Mouse (Mus musculus): Measurements from ENCODE around the gene Copg2.
"Not testable (repeated sequence)": the region's sequence is repeated elsewhere in the genome, so short reads cannot be mapped to it uniquely, and the experiment has no call there.

Copg2 gene

DNA sequence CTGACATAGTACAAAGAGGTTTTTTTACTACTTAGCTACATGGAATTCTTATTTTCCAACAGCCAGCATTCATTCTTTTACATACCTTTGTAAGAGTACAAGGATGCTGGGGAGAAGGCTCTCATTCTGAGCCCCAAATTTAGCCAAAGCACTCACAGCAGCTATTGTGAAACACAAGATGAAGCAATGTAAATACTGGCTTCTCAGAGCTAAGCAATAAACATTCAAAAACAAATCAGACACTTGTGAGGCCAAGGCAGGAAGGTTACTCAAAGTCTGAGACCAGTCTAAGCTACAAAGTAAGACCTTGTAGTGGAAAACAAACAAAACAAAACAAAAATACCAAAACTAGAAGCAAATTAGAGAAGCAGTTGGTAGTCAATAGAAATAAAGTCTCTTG is 83.0 kb downstream of the Copg2 start:
- DNase-seq (ENCODE audit: low read depth) = peak; percentile 52

DNA sequence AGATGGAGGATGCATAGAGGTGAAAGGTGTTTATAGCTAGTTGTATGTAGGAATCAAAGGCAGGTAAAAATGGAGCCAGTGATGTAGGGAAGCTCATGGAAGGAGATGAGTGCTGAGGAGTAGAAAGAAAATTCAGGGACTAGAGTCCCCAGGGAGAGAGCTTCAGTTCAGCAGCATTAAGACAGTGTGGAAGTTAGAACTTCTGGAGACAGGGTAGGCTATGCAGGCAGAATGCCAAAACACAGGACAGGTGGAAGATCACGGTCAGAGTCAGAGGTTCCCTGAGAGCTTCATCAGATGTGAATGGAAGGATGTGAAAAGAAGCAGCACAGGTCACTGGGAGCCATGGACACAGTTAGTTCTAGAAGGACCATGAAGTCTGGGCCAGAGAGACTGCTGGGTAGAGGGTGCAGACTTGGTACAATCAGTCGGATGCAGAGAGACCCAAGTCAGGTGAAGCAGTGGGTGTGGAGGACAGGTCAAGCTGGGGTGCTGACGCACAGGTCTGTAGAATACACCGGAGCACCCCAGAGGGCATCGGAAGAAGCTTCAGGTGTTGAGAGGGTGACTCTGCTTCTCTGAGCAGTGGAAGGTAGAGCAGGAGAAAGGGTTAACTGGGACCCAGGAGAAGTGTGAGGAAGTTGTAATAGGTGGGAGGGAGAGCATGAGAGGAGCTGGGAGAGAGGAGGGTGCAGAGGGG is 91.4 kb downstream of the Copg2 start:
- no peak for DNase-seq (ENCODE audit: low read depth)

DNA sequence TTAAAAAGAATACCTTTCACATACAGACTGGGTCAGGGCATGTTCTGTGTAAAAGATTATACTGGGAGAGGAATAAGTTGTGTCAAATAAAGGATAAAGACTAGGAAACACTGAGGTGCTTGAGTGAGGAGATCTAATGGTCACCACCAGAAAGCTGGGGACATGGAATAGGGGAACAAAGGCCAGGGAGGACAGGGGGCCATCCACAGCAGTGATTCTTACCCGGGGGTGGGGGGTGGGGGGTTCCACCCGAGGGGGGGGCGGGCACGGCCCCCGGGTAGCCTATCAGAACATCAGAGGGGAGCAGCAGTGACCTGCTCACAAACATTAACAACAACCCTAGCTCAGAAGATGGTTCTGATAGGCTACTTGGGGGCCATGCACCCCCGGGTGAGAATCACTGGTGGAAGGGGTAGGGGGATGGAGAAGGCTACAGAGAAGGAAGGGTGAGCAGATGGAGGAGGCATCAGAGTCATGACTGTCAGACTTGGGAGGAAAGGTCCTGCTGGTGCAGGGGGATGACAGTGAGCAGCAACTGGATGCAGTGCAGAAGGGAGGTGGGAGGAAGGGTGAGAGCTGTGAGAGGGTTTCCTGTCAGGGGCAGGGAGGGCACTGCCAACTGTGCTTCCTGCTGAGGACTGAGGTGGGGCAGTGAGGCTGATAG is 92.1 kb downstream of the Copg2 start:
- DNase-seq (ENCODE audit: low read depth) = peak; percentile 23

DNA sequence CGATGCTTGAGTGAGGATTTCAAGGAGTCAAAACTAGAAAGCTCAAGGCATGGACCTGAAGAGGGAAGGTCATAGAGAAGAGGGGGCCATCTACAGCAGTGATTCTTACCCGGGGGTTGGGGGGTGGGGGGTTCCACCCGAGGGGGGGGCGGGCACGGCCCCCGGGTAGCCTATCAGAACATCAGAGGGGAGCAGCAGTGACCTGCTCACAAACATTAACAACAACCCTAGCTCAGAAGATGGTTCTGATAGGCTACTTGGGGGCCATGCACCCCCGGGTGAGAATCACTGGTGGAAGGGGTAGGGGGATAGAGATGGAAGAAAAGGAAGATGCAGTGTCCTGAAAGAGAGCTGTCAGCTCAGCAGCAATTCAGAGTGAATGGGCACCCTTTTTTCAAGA is 93.7 kb downstream of the Copg2 start:
- not testable (repeated sequence) for DNase-seq (ENCODE audit: low read depth)

DNA sequence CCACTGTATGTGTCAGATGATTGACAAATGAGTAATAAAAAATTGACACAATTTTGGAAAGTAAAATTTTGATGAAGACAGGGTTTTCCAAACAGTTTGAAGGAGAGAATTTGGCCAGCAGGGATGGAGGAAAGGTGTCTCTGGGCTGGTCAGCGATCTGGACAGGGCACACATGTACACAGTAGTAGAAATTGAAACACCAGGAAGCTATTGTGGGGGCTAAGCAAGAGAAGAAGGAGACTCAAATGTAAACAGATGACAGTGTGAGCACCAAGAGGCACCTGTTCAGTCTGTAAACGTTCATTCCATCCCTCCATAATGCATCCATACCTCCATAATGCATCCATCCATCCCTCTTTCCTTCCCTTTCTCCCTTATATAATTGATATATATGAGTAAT is 145.4 kb downstream of the Copg2 start:
- no peak for DNase-seq (ENCODE audit: low read depth)

DNA sequence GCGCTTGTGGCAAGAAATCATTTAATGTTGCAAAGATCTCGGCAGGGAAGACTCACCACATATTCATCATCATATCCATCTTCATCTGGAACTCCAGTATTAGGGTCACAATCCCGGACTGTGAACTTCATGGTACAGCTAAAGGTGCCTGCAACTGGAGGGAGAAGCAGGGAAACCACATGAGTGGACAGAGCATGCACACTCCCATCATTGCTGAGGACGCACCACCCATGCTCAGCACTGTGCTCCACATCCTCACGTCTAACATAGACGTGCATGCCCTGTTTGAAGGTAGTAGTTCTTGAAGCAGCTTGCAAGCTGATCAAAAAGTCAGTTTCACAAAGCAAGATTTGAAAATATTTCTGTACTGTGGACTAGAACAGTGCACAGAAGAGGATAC is 146.1 kb downstream of the Copg2 start:
- no peak for DNase-seq (ENCODE audit: low read depth)

DNA sequence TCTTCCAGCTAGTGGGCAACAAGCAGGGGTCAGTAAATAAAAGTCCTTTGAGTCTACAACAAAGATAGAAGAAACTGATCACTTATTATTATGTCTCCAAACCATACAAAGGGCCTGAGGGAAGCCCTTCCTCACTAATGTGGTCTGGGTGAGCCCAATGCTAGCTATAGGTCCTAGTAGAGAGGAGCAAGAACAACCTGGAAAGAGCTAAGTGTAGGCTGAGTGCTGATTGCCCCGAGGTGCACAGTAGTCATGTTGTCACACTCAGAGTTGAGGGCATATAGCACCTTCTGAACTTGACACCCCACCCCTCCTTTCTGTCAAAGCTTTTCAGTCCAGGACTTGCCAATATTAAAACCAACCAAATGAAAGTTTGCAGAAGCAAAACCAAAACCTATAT is 146.7 kb downstream of the Copg2 start:
- no peak for DNase-seq (ENCODE audit: low read depth)

DNA sequence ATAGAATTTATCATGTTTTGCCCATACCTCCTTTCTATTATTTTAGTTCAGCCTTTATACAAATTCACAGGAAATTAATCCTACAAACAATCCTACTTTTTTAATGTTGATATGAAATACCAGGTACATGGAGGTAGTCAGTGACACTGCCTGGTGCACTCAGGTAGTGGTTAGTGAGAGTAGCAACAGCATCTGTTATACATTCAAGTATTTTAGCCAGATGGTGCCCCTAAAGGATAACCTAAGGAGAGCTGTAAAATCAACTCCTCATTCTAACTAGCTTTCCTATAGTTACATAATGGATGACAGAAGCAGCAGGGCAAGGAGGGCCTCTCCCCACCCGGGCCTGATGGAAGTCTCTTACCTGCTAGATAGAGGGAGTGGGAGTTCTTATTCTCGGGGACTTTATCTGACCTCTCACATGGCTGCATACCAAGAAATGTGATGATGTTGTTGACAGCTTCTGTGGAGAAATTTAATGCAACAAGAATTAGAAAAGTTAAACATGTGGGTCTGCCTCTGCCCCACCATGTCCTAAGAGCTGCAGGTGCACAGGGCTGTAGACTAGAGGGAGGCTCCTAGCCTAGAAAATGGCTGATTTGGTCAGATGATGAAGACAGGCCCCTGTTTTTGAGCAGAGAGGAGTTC is 147.4 kb downstream of the Copg2 start:
- DNase-seq (ENCODE audit: low read depth) = no peak

DNA sequence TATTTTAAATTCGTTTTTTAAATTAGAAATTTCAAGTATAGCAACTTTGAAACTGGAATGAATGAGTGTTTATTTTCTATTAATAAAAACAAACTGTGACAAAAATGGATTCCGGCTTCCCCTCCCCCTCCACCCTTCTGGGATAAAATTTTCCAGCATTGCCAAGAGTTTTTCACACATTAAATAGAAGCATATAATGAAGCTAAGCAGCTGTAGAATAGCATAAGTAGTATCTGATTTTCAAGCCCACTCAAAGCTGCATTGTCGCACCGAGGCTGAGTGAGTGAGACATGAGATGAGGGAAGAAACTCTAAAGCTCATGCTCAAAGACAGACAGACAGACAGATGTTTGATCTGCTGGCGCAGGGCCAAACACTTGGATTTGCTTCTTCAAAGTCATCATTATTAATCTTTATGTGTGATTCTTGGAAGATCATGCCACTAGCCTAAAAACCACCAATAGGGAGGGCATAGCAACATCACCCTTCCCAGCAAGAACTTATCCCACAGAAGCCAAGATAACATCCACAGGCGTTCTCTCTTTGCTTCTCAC is 148.2 kb downstream of the Copg2 start:
- DNase-seq (ENCODE audit: low read depth) = no peak

DNA sequence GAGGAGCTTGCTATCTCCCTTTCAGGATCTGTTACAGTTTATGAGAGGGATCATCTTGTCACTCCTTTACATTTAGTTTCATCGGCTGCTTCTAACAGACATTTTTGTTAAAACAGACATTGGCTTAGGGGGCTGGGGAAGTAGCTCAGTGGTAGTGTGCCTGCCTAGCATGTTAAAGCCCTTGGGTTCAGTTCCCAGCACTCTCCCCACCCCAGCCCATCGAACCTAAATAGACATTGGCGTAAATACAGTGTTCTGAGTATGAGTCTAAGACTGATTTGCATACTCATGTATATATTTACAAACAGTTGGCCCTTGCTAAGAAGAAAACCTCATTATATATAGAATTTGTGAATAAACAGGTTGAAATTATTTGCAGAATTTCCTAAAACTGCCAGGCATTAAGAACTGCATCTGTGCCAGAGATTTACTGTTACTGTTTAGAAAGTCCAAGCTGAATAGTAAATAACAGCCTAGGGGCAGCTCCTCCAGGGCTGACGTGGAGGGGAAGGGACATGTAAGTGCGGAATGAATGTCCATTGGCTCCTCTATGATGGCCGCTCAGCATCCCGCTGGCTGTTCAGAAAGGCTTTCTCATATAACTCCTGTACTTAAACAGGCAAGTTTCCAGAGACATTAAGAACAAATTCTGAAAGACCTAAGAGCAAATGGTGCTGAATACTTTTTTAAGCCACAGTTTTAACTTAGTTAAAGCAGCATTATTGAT is 148.8 kb downstream of the Copg2 start:
- no peak for DNase-seq (ENCODE audit: low read depth)

DNA sequence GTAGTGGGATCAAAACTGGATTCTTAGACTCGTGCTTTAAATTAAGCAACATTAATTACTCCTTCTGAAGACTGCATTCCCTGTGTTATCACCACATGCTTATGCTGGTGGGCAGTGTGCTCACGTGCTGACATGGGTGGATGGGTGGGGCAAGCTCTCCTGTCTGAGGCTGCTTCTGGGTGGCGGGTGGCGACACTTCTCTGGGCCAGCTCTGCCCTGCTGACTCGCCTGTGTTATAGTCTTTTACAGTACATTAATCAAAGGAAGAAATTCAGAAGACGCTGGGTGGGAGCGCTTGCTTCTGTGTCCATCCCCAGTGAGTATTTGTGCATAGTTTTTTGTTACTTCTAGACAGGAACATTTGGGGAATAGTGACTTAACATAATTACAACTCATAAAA is 151.0 kb downstream of the Copg2 start:
- DNase-seq (ENCODE audit: low read depth) = peak; percentile 57

DNA sequence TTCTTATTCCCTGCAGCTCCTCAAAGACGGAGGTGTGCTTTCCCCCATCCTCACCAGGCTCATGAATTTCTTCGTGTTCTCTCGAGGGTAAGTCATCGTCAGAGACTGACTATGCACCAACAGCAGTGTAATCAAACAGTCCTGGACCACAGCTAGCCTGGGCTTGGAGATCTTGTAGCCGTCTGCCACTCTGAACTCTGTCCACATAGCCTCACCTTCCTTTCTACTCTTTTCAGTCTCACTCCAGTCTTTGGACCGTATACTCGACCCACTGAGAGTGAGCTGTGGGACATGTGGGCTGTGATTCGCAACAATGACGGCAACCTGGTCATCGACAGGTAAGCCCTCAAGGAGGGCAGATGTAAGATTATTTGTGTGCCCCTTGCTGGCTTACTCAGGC is 151.7 kb downstream of the Copg2 start:
- DNase-seq (ENCODE audit: low read depth) = no peak

DNA sequence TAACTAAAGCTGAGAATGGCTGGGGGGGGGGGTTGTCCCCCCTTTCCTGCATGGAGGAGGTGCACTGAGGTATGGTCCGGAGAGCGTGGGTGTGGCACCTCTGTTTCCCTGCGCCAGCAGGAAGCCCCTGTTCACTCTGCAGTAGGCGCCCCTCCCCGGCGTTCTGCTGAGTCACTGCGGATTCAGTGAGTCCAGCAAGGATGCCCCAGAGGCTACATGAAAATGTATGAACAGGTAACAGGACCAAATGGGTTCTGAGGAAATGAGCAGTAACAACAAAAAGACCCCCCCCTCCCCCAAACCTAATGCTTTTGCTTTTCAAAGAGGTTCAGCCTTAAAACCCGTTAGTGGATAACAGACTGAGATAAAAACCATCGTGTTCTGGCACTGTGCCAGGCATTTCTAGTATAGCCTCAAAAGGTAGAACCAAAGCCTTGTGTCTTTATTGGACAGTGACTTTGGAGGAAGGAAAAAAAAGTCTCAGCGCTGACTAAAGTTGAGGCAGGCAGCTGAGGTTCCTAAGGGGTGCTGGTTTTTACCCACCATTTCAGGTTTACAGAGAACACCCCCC is 157.3 kb downstream of the Copg2 start:
- DNase-seq (ENCODE audit: low read depth) = peak; percentile 10

DNA sequence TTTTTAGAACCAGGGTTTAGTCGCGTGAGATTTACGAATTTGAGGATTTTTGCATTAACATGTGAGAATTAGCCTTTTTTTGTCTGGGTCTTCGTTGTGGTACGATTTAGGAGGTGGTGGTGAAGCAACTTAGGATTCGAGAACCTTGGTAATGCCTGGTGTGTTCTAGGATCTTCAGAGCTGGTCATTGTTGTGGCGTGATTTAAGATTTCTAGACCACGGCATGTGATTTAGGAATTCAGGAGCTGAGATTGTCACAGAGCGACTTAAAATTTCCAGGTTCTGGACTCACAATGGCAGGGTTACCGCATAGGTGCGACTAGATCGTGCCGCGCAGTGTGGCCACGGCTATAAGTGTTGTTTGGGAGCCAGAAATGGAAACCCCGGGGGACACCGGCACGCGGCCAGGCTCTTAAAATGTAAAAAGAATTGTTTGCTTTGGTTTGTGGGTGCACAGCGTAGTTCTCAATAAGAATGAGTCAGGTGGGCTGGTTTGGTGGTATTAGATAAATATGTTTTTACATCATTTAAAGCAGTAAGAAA is 158.1 kb downstream of the Copg2 start:
- DNase-seq (ENCODE audit: low read depth) = peak; percentile 10

DNA sequence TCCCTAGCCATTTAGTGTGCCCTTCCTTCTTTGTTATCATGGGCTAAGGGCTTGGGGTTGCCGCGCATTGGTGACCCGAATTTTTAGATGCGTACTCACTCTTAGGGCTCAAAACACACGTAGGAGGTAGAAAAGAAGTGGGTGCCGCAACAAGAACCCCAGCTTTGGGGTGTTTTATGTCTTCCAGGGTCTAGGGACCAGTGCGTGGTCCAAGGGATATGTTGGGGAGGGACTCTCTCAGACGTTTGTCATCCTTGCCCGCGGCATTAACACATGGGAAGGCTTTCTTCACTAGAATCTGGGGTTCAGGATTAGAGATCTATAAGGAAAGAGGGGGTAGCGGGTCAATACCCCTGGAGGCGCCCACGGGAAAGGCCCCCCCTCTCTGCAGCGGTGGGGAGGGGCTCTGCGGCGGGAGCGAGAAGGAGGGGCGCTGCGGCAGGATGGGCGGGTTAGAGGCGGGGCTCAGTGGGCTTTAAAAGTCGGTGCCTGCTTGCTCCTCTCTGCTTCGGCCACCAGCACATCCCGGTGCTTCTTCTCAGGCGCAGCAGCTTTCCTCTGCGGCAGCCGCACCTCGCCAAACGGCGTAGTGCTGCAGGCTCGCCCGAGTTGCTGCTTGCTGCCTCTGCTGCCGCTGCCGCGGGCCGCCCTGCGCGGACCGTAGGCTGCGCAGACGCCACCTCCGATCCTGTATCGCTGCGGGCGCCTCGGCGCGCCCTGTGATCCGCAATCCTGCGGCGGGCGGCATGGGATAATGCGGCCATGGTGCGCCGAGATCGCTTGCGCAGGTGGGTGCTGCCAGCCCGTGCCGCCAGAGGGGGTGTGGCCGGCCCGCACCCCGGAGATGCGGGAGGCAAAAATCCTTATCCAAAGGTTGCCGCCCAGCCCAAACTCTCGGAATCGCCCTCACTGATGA is 158.8 kb downstream of the Copg2 start:
- peak; percentile 31 for DNase-seq (ENCODE audit: low read depth)

DNA sequence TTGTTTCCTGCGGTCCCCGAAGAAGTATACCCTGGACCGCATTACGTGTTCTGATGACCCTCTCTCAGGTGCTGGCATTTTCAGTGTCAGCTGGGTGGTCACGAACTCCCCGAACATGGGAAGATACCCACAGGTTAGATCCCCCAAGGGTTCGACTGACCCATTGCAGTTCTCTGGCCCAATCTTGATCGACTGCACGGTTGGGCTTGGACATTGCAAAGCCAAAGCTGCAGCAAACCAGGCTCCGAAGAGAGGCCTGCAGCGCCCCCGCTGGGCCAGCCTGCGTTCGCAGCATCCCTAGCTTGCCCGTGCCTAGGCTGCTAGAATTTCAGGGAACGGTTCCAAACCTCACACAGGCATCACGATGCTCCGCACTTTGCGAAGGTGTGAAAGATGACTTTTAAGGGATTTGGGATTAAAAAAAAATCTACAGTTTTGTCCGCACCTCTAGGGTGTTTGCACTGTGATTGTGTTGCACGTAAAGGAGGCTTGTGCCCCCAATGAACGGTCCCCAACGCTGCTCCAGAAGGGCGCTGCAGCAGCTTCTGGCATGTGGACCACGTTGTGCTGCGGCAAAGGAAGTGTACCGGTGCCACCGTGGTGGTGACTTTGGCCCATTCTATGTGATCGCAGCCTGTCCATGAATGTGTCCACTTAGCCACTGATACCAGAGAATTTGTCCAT is 159.6 kb downstream of the Copg2 start:
- peak; percentile 37 for DNase-seq (ENCODE audit: low read depth)

DNA sequence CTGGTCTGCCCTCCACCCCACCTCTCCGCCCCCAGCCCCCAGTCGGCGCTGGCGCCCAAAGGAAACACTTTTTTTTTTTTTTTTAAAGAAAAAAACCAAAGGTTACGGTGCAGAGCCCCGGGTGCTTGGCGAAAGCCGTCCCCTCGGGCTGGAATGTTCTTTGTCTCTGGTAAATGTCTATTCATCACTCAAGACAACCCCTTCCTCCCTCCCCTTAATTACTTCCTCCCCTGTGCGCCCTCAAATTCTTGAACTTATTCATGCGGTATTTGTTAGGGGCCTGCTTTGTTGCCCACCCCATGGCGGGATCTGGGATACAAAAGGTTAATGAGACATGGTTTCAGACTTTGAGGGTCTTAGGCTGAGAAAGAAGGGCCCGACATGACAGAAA is 160.2 kb downstream of the Copg2 start:
- no peak for DNase-seq (ENCODE audit: low read depth)

DNA sequence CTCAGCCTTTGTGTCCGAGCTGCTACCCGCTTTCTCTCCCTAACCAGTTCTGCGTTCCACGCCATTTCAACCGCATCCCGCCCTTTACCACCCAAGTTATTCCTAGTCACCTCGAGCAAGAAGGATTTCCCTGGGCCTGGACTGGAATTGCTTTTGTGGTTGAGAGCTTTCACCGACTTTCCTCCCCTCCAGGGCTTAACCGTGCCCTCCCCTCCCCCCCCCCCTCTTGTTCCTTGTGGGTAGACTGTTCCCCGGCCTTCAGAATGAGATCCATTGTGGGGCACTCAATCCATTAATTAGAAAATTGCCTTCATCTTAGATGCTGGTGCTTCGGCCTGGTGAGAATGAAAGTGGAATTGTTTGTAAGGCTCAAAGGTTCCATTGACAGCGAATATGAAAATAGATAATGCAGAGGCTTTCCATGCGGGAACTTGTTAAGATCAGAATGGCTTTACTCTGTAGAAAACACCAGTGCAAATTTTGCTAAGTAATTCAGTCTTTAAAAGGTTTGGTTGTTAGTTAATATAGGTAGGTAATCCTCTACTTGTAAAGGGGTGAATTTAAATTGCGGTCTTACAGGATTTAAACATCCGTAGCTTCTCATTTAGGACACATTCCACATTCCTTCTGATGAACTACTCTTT is 160.7 kb downstream of the Copg2 start:
- DNase-seq (ENCODE audit: low read depth) = no peak

DNA sequence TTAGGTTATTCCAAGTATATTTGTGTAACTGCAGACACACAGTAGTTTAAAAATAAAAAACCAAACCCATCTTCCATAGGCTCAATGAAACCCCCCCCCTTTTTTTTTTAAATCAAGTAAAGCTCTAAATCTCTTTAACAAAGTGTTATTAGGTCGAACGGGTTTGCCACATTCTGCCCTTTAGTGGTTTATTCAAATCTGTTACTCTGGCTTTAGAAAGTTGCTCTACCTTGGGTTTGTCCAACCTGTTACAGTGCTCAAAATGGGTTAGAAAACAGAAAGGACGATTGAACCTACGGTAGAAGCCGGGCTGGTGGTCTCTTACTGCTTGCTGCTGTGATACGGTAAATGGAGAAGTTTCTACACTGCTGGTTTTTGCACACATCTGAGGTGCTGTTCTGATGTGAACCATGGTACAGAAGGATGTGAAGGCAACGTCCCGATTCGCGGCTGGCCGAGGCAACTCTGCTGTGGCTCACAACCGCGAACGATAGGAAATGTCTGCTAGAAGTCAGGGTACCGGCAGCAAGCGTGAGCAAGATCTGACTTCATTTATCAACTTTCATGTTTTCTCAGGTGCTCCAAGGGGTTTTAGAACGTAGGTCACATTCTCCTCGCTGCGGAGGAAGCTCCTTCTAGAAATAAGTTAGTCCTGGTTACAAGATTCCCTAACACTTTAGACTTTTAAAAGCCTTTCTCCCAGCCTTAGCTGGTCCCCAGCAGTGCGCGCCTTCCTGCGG is 161.4 kb downstream of the Copg2 start:
- no peak for DNase-seq (ENCODE audit: low read depth)
